Mouse (Mus musculus) G1E (cell line): ENCODE results near the gene Slx1b.
"Not testable (repeated sequence)": the region's sequence is repeated elsewhere in the genome, so short reads cannot be mapped to it uniquely, and the experiment has no call there.

Source experiments
- CTCF ChIP-seq: IDR thresholded peaks from 2 replicates; pipeline ENCODE4 v1.5.1; 2012; ENCODE audit warnings: low read depth, low read length, inconsistent platforms, mixed read lengths
- GATA1 ChIP-seq: IDR thresholded peaks from 2 replicates; pipeline ENCODE4 v1.6.1; 2012; ENCODE audit warnings: borderline replicate concordance, low read length, inconsistent platforms, mixed read lengths
- GATA2 ChIP-seq: IDR thresholded peaks from 2 replicates; pipeline ENCODE4 v1.6.1; 2012; ENCODE audit warnings: low read depth, low read length, inconsistent platforms, borderline replicate concordance
- POLR2AphosphoS5 ChIP-seq: IDR thresholded peaks from 2 replicates; pipeline ENCODE4 v1.6.1; 2012; ENCODE audit warnings: low read depth, low read length, inconsistent platforms; ENCODE audit not compliant: insufficient replicate concordance
- TAL1 ChIP-seq: conservative IDR thresholded peaks from 2 replicates; pipeline ENCODE4 v1.6.1; 2012; ENCODE audit warnings: low read depth, low read length, inconsistent platforms, mixed read lengths

DNA sequence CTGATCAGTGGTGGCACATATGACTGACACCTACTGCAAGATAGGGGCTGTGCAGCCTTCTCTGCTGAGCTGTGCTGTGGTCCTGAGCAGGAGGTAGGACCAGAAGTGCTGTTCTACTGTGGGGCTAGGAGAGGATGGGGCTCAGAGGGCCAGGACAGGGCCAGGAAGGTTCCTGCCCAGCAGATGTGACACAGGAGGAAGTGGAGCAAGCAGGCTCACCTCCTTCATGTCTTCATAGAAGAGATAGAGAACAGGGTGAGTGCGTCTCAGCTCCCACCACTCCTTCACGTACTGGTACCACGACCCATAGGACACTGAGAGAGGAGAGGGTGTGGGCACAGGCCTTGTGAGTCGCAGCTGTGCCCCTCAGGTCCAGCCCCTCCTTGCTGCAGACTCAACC, 7.4 kb downstream of the Slx1b start:
- TF ChIP-seq CTCF, GATA1, GATA2, TAL1, POLR2AphosphoS5: not testable (repeated sequence)
